Mouse (Mus musculus): ENCODE data around the gene Hspa1l.
"Not testable (repeated sequence)": the region's sequence is repeated elsewhere in the genome, so short reads cannot be mapped to it uniquely, and the experiment has no call there.

The Hspa1l gene

DNA sequence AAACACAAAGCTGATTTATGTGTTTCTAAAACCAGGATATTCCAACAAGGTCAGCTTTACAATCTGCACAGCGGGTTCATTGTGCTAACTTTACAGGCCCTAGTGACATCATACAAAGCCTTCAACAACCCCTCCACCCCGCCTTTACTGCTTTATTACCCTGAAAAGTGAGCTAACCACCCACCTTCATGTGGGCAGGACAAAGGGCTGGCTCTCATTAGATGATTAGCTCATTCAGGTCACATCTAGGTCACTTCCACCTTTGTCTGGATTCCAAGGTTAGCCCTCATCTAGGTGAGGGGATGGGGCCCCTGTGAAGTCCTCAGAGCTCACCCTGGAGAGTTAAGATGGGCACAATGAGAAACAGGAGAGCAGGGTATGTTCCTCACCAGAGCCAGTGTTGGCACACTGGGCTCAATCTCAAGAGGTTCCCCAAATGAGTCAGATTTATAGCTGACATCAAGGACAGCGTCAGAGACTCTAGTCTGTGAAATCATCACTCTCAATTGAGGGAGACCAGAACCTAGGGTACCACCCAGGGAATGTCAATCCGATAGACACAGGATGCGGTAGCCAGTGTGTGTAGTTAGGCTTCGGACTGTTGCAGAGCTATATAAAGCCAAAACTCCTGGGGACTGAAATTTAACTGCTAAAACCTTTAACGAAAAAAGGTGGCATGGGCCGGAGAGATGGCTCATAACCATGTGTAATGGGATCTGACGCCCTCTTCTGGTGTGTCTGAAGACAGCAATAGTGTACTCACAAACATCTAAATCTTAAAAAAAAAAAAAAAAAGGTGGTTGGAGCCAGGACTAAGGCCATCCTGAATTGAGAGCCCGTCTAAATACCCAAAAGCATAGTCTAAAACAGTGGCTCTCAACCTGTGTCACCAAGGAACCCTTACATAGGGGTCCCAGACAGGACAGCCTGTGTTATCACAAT is 21.7 kb upstream of the Hspa1l start:
- in situ Hi-C loops (cut with MboI, MseI): no loop called here

- in situ Hi-C loops (cut with MboI, MseI): no loop called here
These were observed 20.7 kb upstream of the Hspa1l start for GRCm38 (mm10) chr17:34951636-34952377.

- in situ Hi-C loops (cut with MboI, MseI): no loop called here
These were observed 20.0 kb upstream of the Hspa1l start for GRCm38 (mm10) chr17:34952378-34953040.

DNA sequence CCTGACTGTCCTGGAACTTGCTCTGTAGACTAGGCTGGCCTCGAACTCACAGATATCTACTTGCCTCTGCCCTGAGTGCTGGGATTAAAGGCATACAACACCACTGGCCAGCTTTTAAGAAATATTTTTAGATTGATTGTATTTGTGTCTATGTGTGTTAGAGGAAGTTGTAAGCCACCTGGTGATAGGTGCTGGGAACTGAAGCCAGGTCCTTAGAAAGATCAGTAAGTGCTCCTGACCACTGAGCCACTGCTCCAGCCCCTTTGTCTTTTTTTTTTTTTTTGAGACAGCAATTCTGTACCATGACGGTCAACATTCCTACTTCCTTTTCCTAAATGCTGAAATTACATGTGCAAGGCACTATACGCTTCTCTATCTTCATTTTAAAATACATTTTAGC is 19.2 kb upstream of the Hspa1l start:
- in situ Hi-C loops (cut with MboI, MseI): no loop called here

DNA sequence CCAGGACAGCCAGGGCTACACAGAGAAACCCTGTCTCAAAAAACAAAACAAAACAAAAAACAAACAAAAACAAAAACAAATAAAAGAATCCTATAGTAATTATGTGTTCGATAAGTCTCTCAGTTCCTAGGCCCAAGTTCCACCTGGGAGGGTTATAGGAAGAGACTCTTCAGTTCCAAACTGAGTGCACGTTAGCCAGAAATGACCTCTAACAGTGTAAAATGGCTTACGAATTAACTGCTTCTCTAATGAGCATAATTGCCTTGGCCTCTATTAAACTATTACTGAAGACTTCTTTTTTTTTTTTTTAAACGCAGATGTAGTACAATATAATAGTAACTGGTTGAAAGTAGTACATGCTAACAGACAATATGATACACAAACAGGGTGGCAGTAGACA is 18.6 kb upstream of the Hspa1l start:
- in situ Hi-C loops (cut with MboI, MseI): no loop called here

DNA sequence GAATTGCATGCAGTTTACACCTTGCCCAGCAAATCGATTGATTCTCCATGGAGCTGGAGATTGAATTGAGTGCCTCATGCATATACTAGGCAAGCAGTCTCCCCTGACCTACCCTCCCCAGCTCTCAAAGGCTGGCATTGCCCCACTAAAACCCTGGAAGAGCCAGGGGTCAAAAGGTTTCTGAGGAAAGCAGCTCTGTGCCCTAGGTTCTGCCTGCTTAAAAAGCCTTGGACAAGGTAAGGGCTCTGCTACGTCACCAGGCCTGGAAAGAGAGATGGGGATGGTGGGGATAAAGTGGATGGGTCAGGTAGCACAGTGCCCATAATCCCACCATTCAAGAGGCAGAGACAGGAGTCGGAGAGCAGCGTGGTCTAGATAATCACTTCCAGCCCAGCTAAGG is 17.7 kb upstream of the Hspa1l start:
- in situ Hi-C loops (cut with MboI, MseI): no loop called here

GRCm38 (mm10) chr17:34955884-34956283 is 16.6 kb upstream of the Hspa1l start:
- in situ Hi-C loops (cut with MboI, MseI): no loop called here

GRCm38 (mm10) chr17:34956340-34956739 is 16.2 kb upstream of the Hspa1l start:
- in situ Hi-C loops (cut with MboI, MseI): no loop called here

DNA sequence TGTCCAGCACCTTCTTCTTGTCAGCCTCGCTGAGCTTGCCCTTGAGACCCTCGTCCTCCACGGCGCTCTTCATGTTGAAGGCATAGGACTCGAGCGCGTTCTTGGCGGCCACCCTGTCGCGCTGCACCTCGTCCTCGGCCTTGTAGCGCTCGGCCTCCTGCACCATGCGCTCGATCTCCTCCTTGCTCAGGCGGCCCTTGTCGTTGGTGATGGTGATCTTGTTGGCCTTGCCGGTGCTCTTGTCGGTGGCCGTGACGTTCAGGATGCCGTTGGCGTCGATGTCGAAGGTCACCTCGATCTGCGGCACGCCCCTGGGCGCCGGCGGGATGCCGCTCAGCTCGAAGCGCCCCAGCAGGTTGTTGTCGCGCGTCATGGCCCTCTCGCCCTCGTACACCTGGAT is 15.2 kb upstream of the Hspa1l start:
- in situ Hi-C loops (cut with MboI, MseI): not testable (repeated sequence)

- in situ Hi-C loops (cut with MboI, MseI): not testable (repeated sequence)
These were observed 14.5 kb upstream of the Hspa1l start for GRCm38 (mm10) chr17:34957966-34958365.

DNA sequence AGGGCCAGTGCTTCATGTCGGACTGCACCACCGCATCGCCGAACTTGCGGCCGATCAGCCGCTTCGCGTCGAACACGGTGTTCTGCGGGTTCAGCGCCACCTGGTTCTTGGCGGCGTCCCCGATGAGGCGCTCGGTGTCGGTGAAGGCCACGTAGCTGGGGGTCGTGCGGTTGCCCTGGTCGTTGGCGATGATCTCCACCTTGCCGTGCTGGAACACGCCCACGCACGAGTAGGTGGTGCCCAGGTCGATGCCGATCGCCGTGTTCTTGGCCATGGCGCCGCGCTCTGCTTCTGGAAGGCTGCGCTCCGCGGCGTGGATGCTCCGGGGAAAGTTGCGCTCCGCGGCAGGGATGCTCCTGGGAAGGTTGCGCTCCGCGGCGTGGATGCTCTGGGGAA is 13.8 kb upstream of the Hspa1l start:
- in situ Hi-C loops (cut with MboI, MseI): not testable (repeated sequence)

GRCm38 (mm10) chr17:34959130-34959778 is 13.2 kb upstream of the Hspa1l start, which contains the start of gene Hspa1b:
TSS of gene Hspa1b (minus strand) at chr17:34959238.
- in situ Hi-C loops (cut with MboI, MseI): not testable (repeated sequence)

DNA sequence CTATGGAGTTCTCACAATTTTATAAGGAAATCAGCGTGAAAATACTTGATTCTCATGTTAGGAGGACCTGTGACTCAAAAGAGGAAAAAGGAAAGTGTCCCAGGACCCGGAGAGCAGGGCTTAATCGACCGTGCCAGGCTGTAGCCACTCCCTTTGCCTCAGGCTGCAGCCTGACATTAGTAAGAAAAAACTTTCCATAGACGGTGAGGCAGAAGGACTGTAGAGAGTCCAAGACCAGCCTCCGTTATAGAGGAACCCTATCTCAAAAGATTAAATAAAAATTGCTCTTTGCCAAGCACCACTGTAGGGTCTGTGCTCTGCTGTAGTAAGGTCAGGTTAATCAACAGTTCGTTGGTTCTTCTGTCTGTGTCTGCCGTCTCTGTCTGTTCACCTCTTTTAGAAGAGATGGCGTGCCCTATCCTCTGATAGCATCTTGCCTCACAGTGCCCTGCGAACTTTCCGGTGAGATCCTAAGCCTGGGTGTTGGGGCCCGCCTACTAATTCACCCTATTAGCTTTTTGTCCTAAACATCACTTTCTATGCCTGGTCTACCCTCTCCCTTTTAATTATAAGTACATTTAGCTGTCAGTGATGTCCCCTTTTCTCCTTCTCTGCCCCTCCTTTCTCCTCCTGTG is 12.5 kb upstream of the Hspa1l start:
- in situ Hi-C loops (cut with MboI, MseI): no loop called here

- in situ Hi-C loops (cut with MboI, MseI): no loop called here
These were observed 11.6 kb upstream of the Hspa1l start for GRCm38 (mm10) chr17:34960702-34961493.

GRCm38 (mm10) chr17:34962125-34962524 is 10.4 kb upstream of the Hspa1l start:
- in situ Hi-C loops (cut with MboI, MseI): no loop called here

DNA sequence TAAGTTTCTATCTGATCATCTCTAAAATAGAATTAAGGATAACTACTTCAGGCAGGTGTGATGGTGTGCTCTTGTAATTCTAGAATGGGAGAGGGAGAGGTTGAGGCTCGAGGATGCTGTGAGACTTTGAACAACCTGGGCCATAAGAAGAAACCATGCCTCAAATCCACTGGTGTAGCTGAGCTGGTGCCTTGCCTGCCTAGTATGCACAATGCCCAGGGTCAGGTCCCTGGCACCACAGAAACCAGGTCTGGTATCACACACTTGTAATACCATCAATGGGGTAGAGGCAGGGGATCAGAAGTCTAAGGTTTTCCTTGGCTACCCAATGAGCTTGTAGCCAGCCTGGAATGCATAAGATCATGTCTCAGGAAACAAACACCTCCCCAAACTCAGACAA is 9.7 kb upstream of the Hspa1l start:
- in situ Hi-C loops (cut with MboI, MseI): no loop called here

GRCm38 (mm10) chr17:34964640-34965049 is 7.9 kb upstream of the Hspa1l start:
- in situ Hi-C loops (cut with MboI, MseI): no loop called here

- in situ Hi-C loops (cut with MboI, MseI): no loop called here
These were observed 6.9 kb upstream of the Hspa1l start for GRCm38 (mm10) chr17:34965627-34966026.

DNA sequence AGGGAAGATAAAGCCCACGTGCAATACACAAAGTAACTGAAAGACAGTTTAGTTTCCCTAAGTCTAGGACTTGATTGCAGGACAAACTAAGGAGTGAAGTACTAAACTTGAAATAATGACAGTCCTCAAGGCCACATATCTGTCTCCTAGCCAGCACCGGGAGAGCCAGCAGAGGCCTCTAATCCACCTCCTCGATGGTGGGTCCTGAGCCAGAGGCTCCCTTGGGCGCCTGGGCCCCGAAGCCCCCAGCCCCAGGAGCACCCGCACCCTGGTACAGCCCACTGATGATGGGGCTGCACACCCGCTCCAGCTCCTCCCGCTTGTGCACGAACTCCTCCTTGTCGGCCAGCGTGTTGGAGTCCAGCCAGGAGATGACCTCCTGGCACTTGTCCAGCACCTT is 2.7 kb upstream of the Hspa1l start, which contains the start of gene Gm20481:
Gene Gm20481, plus strand, starts transcription at position 91 of the 400 bp plus-strand sequence.
- in situ Hi-C loops (cut with MboI, MseI): not testable (repeated sequence)

- in situ Hi-C loops (cut with MboI, MseI): not testable (repeated sequence)
These were observed 1.7 kb upstream of the Hspa1l start for GRCm38 (mm10) chr17:34970850-34971249.

All from T-helper 1 cell (primary cell).